Mouse (Mus musculus): Measurements from ENCODE around the gene 0610030E20Rik.

0610030E20Rik gene

GRCm38 (mm10) chr6:72347166-72347941 lies at the start of gene 0610030E20Rik:
Gene 0610030E20Rik (plus strand): TSS chr6:72347317.
- DNase-seq: peak; percentile 71

- DNase-seq: no peak
Observed at GRCm38 (mm10) chr6:72297825-72298224, 49.3 kb upstream of the 0610030E20Rik start.

- DNase-seq: no peak
Observed at GRCm38 (mm10) chr6:72302349-72302925, 44.7 kb upstream of the 0610030E20Rik start.

- no peak for DNase-seq
Observed at GRCm38 (mm10) chr6:72303510-72303909, 43.6 kb upstream of the 0610030E20Rik start.

GRCm38 (mm10) chr6:72312198-72312597 lies 34.9 kb upstream of the 0610030E20Rik start:
- no peak for DNase-seq

- DNase-seq: no peak
Observed at GRCm38 (mm10) chr6:72313124-72313867, 33.8 kb upstream of the 0610030E20Rik start.

- DNase-seq: no peak
Observed at GRCm38 (mm10) chr6:72315384-72315783, 31.7 kb upstream of the 0610030E20Rik start.

- DNase-seq: no peak
Observed at GRCm38 (mm10) chr6:72316044-72316443, 31.1 kb upstream of the 0610030E20Rik start.

- DNase-seq: no peak
Observed at GRCm38 (mm10) chr6:72318440-72318839, 28.7 kb upstream of the 0610030E20Rik start.

GRCm38 (mm10) chr6:72319019-72319418 lies 28.1 kb upstream of the 0610030E20Rik start:
- DNase-seq: peak; percentile 58

GRCm38 (mm10) chr6:72322936-72323335 lies 24.2 kb upstream of the 0610030E20Rik start:
- DNase-seq: no peak

GRCm38 (mm10) chr6:72323786-72324508 lies 23.2 kb upstream of the 0610030E20Rik start:
- no peak for DNase-seq

- DNase-seq: peak; percentile 23
Observed at GRCm38 (mm10) chr6:72326274-72326673, 20.8 kb upstream of the 0610030E20Rik start.

- DNase-seq: no peak
Observed at GRCm38 (mm10) chr6:72329019-72329418, 18.1 kb upstream of the 0610030E20Rik start.

GRCm38 (mm10) chr6:72330133-72330532 lies 17.0 kb upstream of the 0610030E20Rik start:
- no peak for DNase-seq

- no peak for DNase-seq
Observed at GRCm38 (mm10) chr6:72333111-72333510, 14.0 kb upstream of the 0610030E20Rik start.

- DNase-seq: no peak
Observed at GRCm38 (mm10) chr6:72340481-72340880, 6.6 kb upstream of the 0610030E20Rik start.

GRCm38 (mm10) chr6:72344396-72345073 lies 2.6 kb upstream of the 0610030E20Rik start:
- no peak for DNase-seq

- DNase-seq: peak; percentile 90
Observed at GRCm38 (mm10) chr6:72345074-72345567, 2.0 kb upstream of the 0610030E20Rik start, which contains the start of gene Usp39. Gene Usp39 (minus strand): TSS chr6:72345184.

- no peak for DNase-seq
Observed at GRCm38 (mm10) chr6:72345633-72346032, 1.5 kb upstream of the 0610030E20Rik start.

GRCm38 (mm10) chr6:72346261-72346660 lies 856 bp upstream of the 0610030E20Rik start:
- no peak for DNase-seq

- DNase-seq: no peak
Observed at GRCm38 (mm10) chr6:72348411-72348810, 1.3 kb downstream of the 0610030E20Rik start.

Data from right cerebral cortex, postnatal 4 days (tissue).